Mouse (Mus musculus) G1E (cell line): Measurements from ENCODE around the gene Ptpn6. TPM values are rescaled to one million over a fixed set of nuclear protein-coding genes. Genes with fewer than 3 reads are reported as not detected.

Experiments used
- ATAC-seq: 2 replicates; pipeline ENCODE4 v1.8.0; 2016; ENCODE audit warnings: mild to moderate bottlenecking; ENCODE audit not compliant: insufficient number of reproducible peaks, poor library complexity, low FRiP score, severe bottlenecking; ENCODE audit errors: extremely low read depth
- DNase-seq: peaks from one replicate; pipeline ENCODE4 v3.0.0; 2012; ENCODE audit warnings: low spot score
- H3K27me3 ChIP-seq: 2 replicates; pipeline ENCODE4 v1.6.1; 2012; ENCODE audit warnings: mild to moderate bottlenecking, low read length, inconsistent platforms; ENCODE audit not compliant: insufficient read depth
- H3K36me3 ChIP-seq: replicated peaks from 2 replicates; pipeline ENCODE3; 2012; ENCODE audit warnings: mild to moderate bottlenecking, inconsistent platforms
- H3K4me1 ChIP-seq: 2 replicates; pipeline ENCODE4 v1.6.1; 2012; ENCODE audit warnings: low read depth, low read length, inconsistent platforms, mixed read lengths; ENCODE audit not compliant: insufficient read depth
- H3K4me3 ChIP-seq: 2 replicates; pipeline ENCODE4 v1.5.1; 2012; ENCODE audit warnings: low read depth, mild to moderate bottlenecking, inconsistent platforms, low read length, moderate library complexity, mixed read lengths
- H3K9me3 ChIP-seq: replicated peaks from 2 replicates; pipeline ENCODE4 v1.6.1; 2012; ENCODE audit warnings: inconsistent platforms
- CTCF ChIP-seq: IDR thresholded peaks from 2 replicates; pipeline ENCODE4 v1.5.1; 2012; ENCODE audit warnings: low read depth, low read length, inconsistent platforms, mixed read lengths
- GATA1 ChIP-seq: IDR thresholded peaks from 2 replicates; pipeline ENCODE4 v1.6.1; 2012; ENCODE audit warnings: borderline replicate concordance, low read length, inconsistent platforms, mixed read lengths
- GATA2 ChIP-seq: IDR thresholded peaks from 2 replicates; pipeline ENCODE4 v1.6.1; 2012; ENCODE audit warnings: low read depth, low read length, inconsistent platforms, borderline replicate concordance
- POLR2AphosphoS5 ChIP-seq: IDR thresholded peaks from 2 replicates; pipeline ENCODE4 v1.6.1; 2012; ENCODE audit warnings: low read depth, low read length, inconsistent platforms; ENCODE audit not compliant: insufficient replicate concordance
- TAL1 ChIP-seq: conservative IDR thresholded peaks from 2 replicates; pipeline ENCODE4 v1.6.1; 2012; ENCODE audit warnings: low read depth, low read length, inconsistent platforms, mixed read lengths
- polyA plus RNA-seq: library from polyadenylated mRNA; stranded (reverse); fragments of >175 nt; gene quantifications from 2 replicates; pipeline ENCODE4 v1.2.3, GENCODE M21; 2012
- total RNA-seq, 2 experiments: library from RNA; stranded (forward) in 1 of 2; stranded (reverse) in 1 of 2; fragments of 200-1000 nt in 1 of 2; fragments of >200 nt in 1 of 2; fragmentation: Nextera tagmentation in 1 of 2; gene quantifications; 2 replicates each; pipeline ENCODE4 v1.2.3; 2014 to 2017

The Ptpn6 gene
- total and polyA plus RNA-seq, 3 experiments, result 66.2 to 356 (median 129) TPM

DNA sequence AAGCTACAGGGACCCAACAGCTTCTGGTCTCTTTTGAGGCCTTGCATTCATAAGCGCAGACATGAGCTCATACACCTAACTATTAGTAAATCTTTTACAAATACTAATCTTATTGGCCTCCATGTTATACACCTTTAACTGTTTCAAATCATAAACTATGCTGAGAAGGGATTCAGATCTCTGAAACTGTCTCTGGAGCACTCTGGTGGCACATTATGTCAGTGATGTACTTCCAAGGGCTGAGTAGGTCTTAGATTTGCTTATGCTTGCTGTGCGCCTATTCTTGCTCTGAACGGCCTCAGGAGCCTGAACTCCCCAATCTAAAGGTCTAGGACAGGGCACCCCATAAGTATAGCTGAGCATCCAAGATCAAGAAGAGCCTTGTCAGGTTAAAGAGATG lies 3.3 kb upstream of the Ptpn6 start:
- ATAC-seq (no peak), DNase-seq (no peak)
- Histone ChIP-seq H3K4me1 (peaks cover 78% of the 10 kb centered on the region), H3K36me3 (peaks cover 33% of the 10 kb centered on the region), H3K4me3 (peak overlapping the region; percentile 41; the same call in 1 of the 2 replicates), H3K9me3 (no peaks in the 10 kb centered on the region), H3K27me3 (no peaks in the 10 kb centered on the region)
- TF ChIP-seq POLR2AphosphoS5 (no peak), TAL1 (no peak), GATA1 (no peak), CTCF (no peak), GATA2 (no peak)

DNA sequence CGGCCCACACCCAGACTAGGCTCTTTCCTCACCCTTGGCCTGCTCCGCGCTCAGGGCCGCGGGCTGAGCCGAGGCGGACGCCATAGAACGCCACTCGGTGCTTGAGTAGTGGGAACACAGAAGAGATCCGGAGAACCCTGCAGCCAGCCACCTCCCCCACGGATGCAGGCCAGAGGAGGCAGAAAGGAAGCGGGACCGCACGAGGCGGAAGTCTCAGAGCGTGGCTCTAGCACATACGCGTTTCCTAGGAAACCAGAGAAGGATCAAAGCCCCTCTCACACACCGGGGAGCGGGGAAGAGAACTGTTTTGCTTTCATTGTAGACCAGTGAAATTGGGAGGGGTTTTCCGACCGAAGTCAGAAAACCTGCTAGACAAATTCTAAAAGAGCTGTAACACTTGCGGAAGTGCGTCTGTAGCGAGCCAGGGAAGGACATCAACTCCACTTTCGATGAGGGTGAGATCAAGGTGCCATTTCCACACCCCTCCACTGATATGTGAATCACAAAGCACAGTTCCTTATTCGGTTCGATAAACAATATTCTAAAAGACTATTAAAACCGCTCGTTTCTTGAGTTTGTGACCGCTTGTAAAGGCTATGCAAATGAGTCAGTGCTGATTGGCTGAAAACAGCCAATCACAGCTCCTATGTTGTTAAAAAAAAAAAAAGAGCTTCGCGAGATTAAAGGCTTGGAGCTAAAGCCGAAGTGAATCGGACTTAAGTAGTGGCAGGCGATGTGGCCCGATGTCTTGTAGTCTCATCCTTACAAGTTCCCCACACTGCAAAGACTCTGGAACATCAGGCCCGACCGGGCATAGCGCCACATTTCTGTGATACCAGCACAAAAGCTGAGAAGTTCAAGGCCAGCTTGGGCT lies 2.6 kb upstream of the Ptpn6 start, which contains the start of gene Grcc10:
Gene Grcc10 (minus strand): TSS at position 487 of the 874 bp plus-strand sequence.
- ATAC-seq, result peak; percentile 74

DNA sequence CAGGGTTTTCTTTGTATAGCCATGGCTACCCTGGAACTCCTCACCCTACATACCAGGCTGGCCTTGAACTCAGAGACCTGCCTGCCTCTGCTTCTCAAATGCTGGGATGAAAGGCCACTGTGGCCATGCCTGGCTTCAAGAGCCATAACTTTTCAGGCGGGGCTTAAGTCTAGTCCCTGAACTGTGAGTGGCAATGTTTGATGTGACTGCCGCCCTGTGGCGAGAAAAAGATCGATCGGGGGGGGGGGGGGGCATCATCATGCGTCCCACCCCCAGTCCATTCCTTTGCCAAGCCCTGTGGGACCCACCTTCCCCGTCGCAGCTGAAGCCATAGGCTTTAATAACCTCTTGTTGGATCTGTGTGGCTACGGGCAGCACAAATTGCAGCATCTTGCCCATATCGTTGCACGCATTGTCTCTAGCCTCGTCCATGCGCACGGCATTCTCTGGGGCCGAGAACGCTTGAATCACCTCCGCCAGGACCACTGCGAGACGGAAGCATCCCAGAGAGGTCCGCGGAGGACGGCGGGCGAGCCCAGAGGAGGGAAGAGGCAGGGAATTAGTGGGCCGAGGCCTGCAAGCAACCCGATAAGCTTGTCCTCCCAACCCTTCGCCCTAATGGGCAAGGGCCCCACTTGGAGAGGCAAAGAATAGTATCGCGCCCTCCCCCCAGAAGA lies 1.8 kb upstream of the Ptpn6 start:
- ATAC-seq, result peak; percentile 24
- DNase-seq, result peak; percentile 65
- peaks cover 30% of the 10 kb centered on the region for H3K36me3 ChIP-seq
- H3K9me3 ChIP-seq, result no peaks in the 10 kb centered on the region
- TF ChIP-seq POLR2AphosphoS5 (peak; percentile 100), GATA2 (no peak)
- H3K4me3 ChIP-seq, result peak overlapping the region; percentile 72
- H3K4me1 ChIP-seq, result peaks cover 68% of the 10 kb centered on the region
- no peaks in the 10 kb centered on the region for H3K27me3 ChIP-seq

More for the DNA sequence above, 2.6 kb upstream of the Ptpn6 start, which contains the start of gene Grcc10:
- Histone ChIP-seq H3K9me3 (no peaks in the 10 kb centered on the region), H3K27me3 (no peaks in the 10 kb centered on the region), H3K4me1 (peaks cover 73% of the 10 kb centered on the region), H3K36me3 (peaks cover 30% of the 10 kb centered on the region), H3K4me3 (peak within 1 kb of the TSS; percentile 72)
- TF ChIP-seq GATA1, result no peak
- TF ChIP-seq CTCF, result no peak
- TF ChIP-seq POLR2AphosphoS5, result peak; percentile 67; the same call in 1 of the 2 replicates
- peak; percentile 99 for DNase-seq

DNA sequence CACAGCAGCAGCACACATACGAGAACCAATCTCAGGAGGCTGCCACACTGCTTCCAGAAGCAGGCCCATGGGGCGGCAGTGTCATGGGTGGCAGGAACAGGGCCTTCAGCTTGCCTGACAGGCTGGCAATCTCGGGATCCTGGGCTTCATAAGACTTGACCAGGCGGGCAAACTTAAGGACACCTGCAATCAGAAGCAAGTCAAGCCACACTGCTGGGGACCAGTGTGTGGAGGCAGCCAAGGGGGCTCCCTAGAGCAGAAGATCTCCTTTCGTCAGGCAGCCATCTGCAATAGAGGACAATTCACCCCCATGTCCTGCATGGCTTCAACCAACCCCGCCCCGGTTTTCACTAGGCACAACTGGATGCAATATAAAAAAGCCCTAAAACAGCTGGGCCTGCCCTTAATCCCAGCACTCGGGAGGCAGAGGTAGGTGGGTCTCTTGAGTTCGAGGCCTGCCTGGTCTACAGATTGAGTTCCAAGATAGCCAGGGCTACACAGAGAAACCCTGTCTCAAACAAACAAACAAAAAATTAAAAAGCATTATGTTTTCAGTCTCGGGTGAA lies 800 bp upstream of the Ptpn6 start:
- Histone ChIP-seq H3K4me3 (peak overlapping the region; percentile 72; the same call in 1 of the 2 replicates), H3K4me1 (peaks cover 63% of the 10 kb centered on the region), H3K36me3 (peaks cover 22% of the 10 kb centered on the region), H3K27me3 (no peaks in the 10 kb centered on the region), H3K9me3 (no peaks in the 10 kb centered on the region)
- no peak for ATAC-seq
- TF ChIP-seq TAL1 (no peak), CTCF (no peak), GATA2 (no peak), GATA1 (no peak), POLR2AphosphoS5 (no peak)
- no peak for DNase-seq

DNA sequence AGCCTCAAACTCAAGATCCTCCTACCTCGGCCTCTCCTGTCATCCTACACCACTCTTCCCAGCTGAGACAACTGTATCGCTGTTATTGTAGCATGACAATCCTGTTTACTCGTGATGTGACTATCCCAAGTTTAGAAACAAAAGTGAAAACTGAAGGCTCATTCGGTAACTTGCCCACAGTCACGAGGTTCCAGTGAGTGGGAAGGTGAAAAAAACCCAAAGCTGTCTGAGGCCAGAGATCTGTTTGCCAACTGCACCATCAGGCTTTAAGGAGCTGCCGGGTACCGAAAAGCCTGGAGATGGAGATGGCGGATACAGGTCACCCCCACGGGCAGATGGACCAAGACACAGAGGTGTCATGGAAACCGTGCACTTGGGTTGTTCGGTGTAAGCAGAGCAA lies 1.5 kb downstream of the Ptpn6 start:
- no peaks in the 10 kb centered on the region for H3K27me3 ChIP-seq
- no peaks in the 10 kb centered on the region for H3K9me3 ChIP-seq
- TF ChIP-seq GATA1 (no peak), TAL1 (no peak), CTCF (no peak), POLR2AphosphoS5 (no peak), GATA2 (no peak)

DNA sequence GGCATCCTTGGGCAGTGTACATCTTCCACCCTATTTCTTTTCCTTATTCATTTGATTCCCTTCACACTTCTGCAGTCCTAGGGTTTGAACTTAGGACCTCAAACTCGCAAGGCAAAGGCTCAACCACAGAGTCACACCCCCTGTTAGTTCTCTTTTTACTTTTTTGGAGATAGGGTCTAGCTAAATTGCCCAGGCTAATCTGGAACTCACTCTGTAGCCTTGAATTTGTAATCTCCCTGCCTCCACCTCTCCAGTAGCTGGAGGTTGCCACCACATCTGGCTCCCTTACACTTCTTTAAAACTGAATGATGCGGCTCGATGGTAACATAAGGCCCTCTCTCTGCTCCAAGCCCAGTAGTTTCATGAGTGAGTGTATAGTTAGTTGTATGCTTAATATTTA lies 4.1 kb downstream of the Ptpn6 start:
- ATAC-seq, result no peak
- H3K4me1 ChIP-seq, result peaks cover 74% of the 10 kb centered on the region
- no peak overlapping the region for H3K4me3 ChIP-seq
- no peak for DNase-seq
- no peaks in the 10 kb centered on the region for H3K9me3 ChIP-seq
- TF ChIP-seq CTCF (no peak), GATA1 (no peak), POLR2AphosphoS5 (no peak), TAL1 (no peak), GATA2 (no peak)
- H3K36me3 ChIP-seq, result peaks cover 37% of the 10 kb centered on the region
- H3K27me3 ChIP-seq, result no peaks in the 10 kb centered on the region

More for the DNA sequence above, 1.5 kb downstream of the Ptpn6 start:
- H3K4me3 ChIP-seq, result no peak overlapping the region
- peaks cover 70% of the 10 kb centered on the region for H3K4me1 ChIP-seq
- H3K36me3 ChIP-seq, result peaks cover 11% of the 10 kb centered on the region
- no peak for ATAC-seq
- no peak for DNase-seq
